Mouse (Mus musculus): ENCODE measurements at regions not wholly inside any gene's neighbourhood (a gene's known extent, or its start where the extent isn't known, plus 50 kb on each side); places are given as distances from the start of the nearest gene placed in this dataset.

GRCm38 (mm10) chr12:35649772-35650171 is 114.9 kb upstream of the Ahr start:
- intact Hi-C loops (cut with DNase I) = no loop called here

DNA sequence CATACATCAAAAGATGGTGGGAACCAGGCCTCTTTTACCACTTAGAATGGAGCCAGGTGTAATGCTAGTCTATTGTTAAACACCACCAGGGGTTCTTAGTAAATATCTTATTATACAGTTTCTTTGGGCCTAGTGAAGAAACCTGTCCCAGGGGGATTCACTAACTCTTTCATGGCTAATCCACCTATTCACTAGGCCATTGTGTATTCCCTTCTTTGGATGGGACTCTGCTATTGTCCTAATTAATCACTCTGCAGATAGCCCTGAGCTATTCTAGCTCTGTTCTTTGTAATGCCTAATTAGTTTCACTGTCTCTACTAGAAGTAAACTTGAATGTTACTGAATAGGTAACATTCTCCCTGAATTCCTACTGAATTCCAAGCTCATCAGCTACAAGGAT is 107.6 kb upstream of the Ahr start:
- no peak for DNase-seq
- intact Hi-C loops (cut with DNase I) = no loop called here

More at GRCm38 (mm10) chr12:35649772-35650171, 114.9 kb upstream of the Ahr start:
- no peak for DNase-seq

DNA sequence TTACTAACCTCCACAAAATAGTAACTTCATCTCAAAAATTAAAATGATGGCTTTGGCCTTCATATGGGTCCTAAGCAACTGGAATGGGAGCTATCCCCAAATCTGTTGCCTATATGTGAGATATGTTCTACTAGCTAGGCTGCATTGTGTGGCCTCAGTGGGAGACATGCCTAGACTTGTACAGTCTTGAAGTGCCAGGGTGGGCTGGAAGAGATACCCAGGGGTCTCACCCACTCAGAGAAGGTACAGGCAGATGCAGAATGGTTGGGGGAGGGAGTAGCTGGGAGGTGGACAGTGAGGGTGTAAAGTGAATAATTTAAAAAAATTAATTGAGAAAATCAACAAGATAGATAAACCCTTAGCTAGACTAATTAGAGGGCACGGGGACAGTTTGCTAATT is 106.9 kb upstream of the Ahr start:
- no peak for DNase-seq
- intact Hi-C loops (cut with DNase I) = no loop called here

- no peak for DNase-seq
- intact Hi-C loops (cut with DNase I) = no loop called here
Measured at GRCm38 (mm10) chr12:35640911-35641345, 106.1 kb upstream of the Ahr start.

GRCm38 (mm10) chr12:35623484-35623883 is 88.6 kb upstream of the Ahr start:
- DNase-seq = no peak
- intact Hi-C loops (cut with DNase I) = no loop called here

DNA sequence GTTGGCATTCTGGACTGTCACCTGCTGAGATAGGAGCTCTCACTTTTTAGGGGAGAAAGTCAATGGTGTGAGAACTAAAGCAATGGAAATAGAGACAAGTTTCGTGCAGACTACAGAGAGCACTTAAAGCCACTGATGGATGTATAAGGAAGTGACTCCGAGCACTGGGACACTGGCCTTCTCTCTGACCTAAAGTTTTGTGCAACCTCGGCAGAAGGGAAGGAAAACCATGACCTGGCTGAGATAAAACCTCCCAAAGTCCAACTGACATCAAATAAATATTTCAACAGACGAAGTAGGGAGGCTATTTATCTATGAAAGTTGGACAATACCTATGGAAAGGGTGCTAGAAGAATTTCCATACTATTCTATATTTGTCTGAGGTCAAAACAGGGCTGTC is 80.0 kb upstream of the Ahr start:
- intact Hi-C loops (cut with DNase I) = no loop called here

DNA sequence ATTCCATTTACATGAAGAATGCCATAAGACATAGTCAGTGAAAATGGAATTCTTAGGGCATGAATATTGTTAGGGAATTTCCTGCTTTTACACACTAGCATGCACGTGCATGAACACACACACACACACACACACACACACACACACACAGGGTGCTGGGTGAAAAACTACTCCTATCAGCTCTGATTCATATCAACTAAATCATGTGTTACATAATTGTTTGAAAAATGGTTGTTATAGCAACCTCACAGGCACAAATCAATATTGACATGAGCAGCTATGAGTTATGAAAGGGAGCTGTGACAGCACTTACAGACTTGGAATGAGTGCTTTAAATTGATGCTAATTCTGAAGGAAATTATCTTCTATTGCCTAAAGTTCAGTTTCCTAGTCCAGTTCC is 72.8 kb upstream of the Ahr start:
- no peak for DNase-seq
- intact Hi-C loops (cut with DNase I) = no loop called here

More for the DNA sequence above, 80.0 kb upstream of the Ahr start:
- DNase-seq = no peak

DNA sequence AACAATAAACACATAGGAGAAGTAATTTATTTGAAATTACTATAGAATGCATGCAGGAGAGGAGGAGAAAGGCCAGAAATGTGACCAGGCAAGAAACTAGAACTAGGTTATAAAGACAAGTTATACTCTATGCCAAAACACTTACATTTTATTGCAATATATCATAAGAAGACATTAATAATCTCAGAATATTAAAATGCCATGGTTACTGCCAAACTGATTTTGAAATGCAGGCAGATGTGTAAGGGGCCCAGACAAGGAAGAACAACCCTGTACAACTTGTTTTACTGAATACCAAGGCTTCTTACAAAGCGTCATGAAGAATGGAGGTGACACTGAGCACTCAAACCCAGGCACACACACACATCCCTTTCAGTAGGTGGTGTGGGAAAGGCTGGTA is 68.9 kb upstream of the Ahr start:
- intact Hi-C loops (cut with DNase I) = no loop called here
- no peak for DNase-seq

- DNase-seq = no peak
- intact Hi-C loops (cut with DNase I) = no loop called here
Measured at GRCm38 (mm10) chr12:35602589-35602988, 67.8 kb upstream of the Ahr start.

DNA sequence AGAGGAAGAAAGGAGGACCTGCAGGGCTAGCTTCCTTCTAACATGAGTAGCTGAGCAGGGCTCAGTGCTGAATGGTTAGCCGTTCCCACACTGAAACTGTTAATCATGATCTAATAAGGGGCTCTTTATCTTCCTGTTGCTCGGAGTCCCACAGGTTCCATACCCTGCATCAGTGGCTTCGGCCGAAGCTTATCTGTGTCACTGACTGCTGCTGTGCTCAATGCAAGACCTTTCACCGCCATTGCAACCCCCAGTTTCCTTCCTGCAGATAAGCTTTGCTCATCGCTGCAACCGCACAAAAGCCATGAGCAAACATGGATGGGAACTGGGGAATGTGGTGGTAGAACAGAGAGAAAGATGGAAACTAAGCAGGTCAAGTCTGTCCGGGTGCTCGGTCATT is 63.5 kb upstream of the Ahr start:
- intact Hi-C loops (cut with DNase I) = no loop called here
- DNase-seq = no peak

- intact Hi-C loops (cut with DNase I) = no loop called here
- no peak for DNase-seq
Measured at GRCm38 (mm10) chr12:35592866-35593265, 58.0 kb upstream of the Ahr start.

All from heart, postnatal 36 days (tissue).